Mouse (Mus musculus): ENCODE data around the gene Cryba2. TPM values are rescaled to one million over a fixed set of nuclear protein-coding genes. Genes with fewer than 3 reads are reported as not detected.

The Cryba2 gene
- polyA plus RNA-seq, 1 experiment from 2014 or later: not detected

- DNase-seq (ENCODE audit: low spot score): no peak
- WGBS: 0% methylated on average over 3 of the region's 8 CpGs
Observed at GRCm38 (mm10) chr1:74891513-74891912, 1.4 kb downstream of the Cryba2 start.

DNA sequence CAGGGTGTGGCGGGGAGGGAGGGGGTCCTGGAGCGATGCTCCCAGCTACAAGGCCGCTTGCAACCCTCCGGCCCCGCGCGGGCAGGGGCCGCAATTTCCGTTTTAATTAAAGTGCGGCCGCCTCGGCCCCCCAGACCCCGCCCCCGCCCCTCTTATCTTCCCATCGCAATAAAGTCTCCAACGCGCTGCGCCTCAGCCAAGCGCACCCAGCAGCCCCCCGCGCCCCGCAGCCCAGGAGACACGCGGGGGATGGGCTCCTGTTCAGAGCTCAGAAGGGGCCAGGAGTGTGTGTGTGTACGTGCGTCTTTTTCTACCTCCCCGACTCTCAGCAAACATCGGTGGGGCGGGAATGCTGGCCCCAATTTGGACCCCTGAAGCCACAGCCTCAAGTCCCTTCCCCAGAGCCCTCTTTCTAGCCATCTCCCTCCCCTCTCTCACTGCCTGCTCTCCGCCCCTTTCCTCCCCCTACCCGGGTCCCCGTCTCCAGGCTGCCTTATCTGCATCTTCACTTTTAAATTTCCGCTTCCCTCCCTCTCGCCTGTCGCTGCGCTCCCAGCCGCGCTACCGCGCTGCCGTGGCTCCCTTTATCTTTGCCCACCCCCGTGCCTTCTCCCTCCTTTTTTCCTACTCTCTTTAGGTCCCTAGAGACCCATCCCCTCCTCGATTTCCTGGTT, 7.4 kb downstream of the Cryba2 start, which contains the start of gene Fev:
Gene Fev, minus strand, starts transcription at position 51 of the 674 bp plus-strand sequence.
- Histone ChIP-seq H3K9me3 (replicated peaks; ENCODE audit: control insufficient read depth, low read length) (no peaks in the 10 kb centered on the region), H3K36me3 (ENCODE audit: control insufficient read depth, insufficient read depth, low read length) (no peaks in the 10 kb centered on the region), H3K4me2 (ENCODE audit: low read length) (peak within 1 kb of the TSS; percentile 24), H3K4me1 (ENCODE audit: control insufficient read depth, insufficient read depth, low read length) (peaks cover 6% of the 10 kb centered on the region; the same call in 1 of the 2 replicates), H3K4me3 (ENCODE audit: low read depth, low read length) (no peak within 1 kb of the TSS; the same call in 1 of the 2 replicates), H3K27ac (ENCODE audit: low read depth, low read length) (no peak within 1 kb of the TSS), H3K9ac (ENCODE audit: low read length) (no peak within 1 kb of the TSS), H3K27me3 (replicated peaks; ENCODE audit: control insufficient read depth, insufficient read depth, low read length) (peaks cover 89% of the 10 kb centered on the region)
- DNase-seq (ENCODE audit: low spot score) (no peak), ATAC-seq (no peak)
- WGBS: 2% methylated on average over 41 of the region's 43 CpGs

More at GRCm38 (mm10) chr1:74891513-74891912, 1.4 kb downstream of the Cryba2 start:
- Histone ChIP-seq H3K36me3 (ENCODE audit: control insufficient read depth, insufficient read depth, low read length) (no peaks in the 10 kb centered on the region), H3K9ac (ENCODE audit: low read length) (no peak overlapping the region), H3K27me3 (replicated peaks; ENCODE audit: control insufficient read depth, insufficient read depth, low read length) (peaks cover 78% of the 10 kb centered on the region), H3K9me3 (replicated peaks; ENCODE audit: control insufficient read depth, low read length) (no peaks in the 10 kb centered on the region), H3K4me1 (ENCODE audit: control insufficient read depth, insufficient read depth, low read length) (no peaks in the 10 kb centered on the region), H3K4me3 (ENCODE audit: low read depth, low read length) (no peak overlapping the region), H3K4me2 (ENCODE audit: low read length) (no peak overlapping the region), H3K27ac (ENCODE audit: low read depth, low read length) (no peak overlapping the region)
- no peak for ATAC-seq

DNA sequence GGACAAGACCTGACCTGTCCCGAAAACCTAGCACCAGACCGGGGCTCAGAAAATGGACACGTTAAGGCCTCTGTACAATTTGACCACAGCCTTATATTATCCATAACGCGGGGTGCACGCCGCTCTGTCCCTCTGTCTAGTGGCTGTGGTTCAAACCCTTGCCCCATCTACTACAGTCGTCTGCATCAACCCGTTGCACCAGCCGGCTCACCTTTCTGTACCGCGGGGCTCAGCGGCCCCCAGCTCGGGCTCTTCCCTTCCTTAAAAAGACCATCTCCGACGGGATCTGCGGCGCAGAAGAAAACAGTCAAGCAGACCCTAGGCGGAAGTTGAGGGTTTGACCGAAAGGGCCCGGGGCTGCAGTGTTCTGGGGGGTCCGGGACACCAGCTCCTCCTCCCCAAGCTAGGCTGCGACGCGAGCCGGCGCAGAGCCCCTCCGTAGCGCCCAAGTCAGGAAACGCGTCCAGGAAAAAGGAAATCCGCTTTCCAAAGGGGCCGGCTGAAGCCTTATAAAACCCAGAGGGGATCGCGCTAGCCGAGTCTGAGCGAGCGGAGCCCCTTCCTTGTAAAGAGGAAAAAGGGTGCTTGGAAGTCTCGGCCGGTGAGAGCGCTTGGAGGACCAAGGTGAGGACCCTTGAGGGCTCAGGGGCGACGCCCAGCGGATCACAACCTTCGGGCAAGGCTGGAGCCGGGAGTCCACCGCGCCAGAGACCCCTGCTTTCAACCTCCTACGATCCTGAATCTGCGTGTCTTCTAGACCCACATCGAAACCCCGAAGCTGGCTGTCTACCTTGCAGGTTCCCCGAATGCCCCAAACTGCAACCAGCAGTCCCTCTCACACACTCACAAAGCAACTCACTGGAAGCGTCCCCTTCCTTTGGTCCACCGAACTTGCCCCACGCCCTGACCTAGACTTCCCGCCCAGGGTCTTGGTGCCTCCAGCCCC, 8.5 kb downstream of the Cryba2 start:
- peak overlapping the region; percentile 24; the same call in 1 of the 2 replicates for H3K4me2 ChIP-seq (ENCODE audit: low read length)
- no peak overlapping the region for H3K27ac ChIP-seq (ENCODE audit: low read depth, low read length)
- H3K4me1 ChIP-seq (ENCODE audit: control insufficient read depth, insufficient read depth, low read length): peaks cover 6% of the 10 kb centered on the region; the same call in 1 of the 2 replicates
- ATAC-seq: no peak
- no peak for DNase-seq (ENCODE audit: low spot score)
- no peak overlapping the region; the same call in 1 of the 2 replicates for H3K4me3 ChIP-seq (ENCODE audit: low read depth, low read length)
- H3K36me3 ChIP-seq (ENCODE audit: control insufficient read depth, insufficient read depth, low read length): no peaks in the 10 kb centered on the region
- no peaks in the 10 kb centered on the region for H3K9me3 ChIP-seq (replicated peaks; ENCODE audit: control insufficient read depth, low read length)
- H3K9ac ChIP-seq (ENCODE audit: low read length): no peak overlapping the region
- peaks cover 83% of the 10 kb centered on the region for H3K27me3 ChIP-seq (replicated peaks; ENCODE audit: control insufficient read depth, insufficient read depth, low read length)
- WGBS: under 1% methylated on average over 57 of the region's 57 CpGs

DNA sequence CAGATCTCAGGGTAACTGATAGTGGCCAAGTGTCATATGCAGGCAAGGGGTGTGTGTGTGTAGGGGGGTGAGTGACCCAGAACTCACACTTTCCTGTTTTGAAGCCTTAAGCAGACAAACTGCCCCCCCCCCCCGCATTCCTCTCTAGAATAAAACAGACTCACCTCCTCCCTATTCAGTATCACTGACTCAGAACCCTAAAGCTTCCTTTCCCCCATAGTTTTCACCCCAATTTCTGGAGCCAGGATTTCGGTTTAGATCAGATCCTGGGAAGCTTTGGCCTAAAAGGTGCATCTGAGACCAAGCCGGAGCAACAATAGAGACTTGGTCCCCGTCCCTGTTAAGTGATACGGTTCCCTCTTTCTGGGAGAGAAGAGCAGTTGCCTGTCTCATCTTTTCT, 9.5 kb downstream of the Cryba2 start:
- Histone ChIP-seq H3K4me1 (ENCODE audit: control insufficient read depth, insufficient read depth, low read length) (peaks cover 6% of the 10 kb centered on the region; the same call in 1 of the 2 replicates), H3K9me3 (replicated peaks; ENCODE audit: control insufficient read depth, low read length) (no peaks in the 10 kb centered on the region), H3K4me2 (ENCODE audit: low read length) (no peak overlapping the region), H3K27me3 (replicated peaks; ENCODE audit: control insufficient read depth, insufficient read depth, low read length) (peaks cover 88% of the 10 kb centered on the region), H3K9ac (ENCODE audit: low read length) (no peak overlapping the region), H3K4me3 (ENCODE audit: low read depth, low read length) (no peak overlapping the region), H3K27ac (ENCODE audit: low read depth, low read length) (no peak overlapping the region), H3K36me3 (ENCODE audit: control insufficient read depth, insufficient read depth, low read length) (no peaks in the 10 kb centered on the region)
- WGBS: 5% methylated on average over 5 of the region's 5 CpGs
- no peak for DNase-seq (ENCODE audit: low spot score)
- ATAC-seq: no peak

- H3K9me3 ChIP-seq (replicated peaks; ENCODE audit: control insufficient read depth, low read length): no peaks in the 10 kb centered on the region
- 3% methylated on average over 8 of the region's 8 CpGs for WGBS
- ATAC-seq: no peak
- no peaks in the 10 kb centered on the region for H3K36me3 ChIP-seq (ENCODE audit: control insufficient read depth, insufficient read depth, low read length)
- no peak overlapping the region for H3K9ac ChIP-seq (ENCODE audit: low read length)
- H3K4me3 ChIP-seq (ENCODE audit: low read depth, low read length): 0 out of 2 replicates have a peak overlapping the region, but pooled peaks have one; percentile 31
- DNase-seq (ENCODE audit: low spot score): no peak
- H3K4me1 ChIP-seq (ENCODE audit: control insufficient read depth, insufficient read depth, low read length): peaks cover 6% of the 10 kb centered on the region; the same call in 1 of the 2 replicates
- peaks cover 85% of the 10 kb centered on the region for H3K27me3 ChIP-seq (replicated peaks; ENCODE audit: control insufficient read depth, insufficient read depth, low read length)
- peak overlapping the region; percentile 52; the same call in 1 of the 2 replicates for H3K4me2 ChIP-seq (ENCODE audit: low read length)
- no peak overlapping the region for H3K27ac ChIP-seq (ENCODE audit: low read depth, low read length)
Observed at GRCm38 (mm10) chr1:74882828-74883227, 10.1 kb downstream of the Cryba2 start.

- peak overlapping the region; percentile 31 for H3K4me3 ChIP-seq (ENCODE audit: low read depth, low read length)
- no peaks in the 10 kb centered on the region for H3K9me3 ChIP-seq (replicated peaks; ENCODE audit: control insufficient read depth, low read length)
- DNase-seq (ENCODE audit: low spot score): no peak
- H3K4me1 ChIP-seq (ENCODE audit: control insufficient read depth, insufficient read depth, low read length): peaks cover 6% of the 10 kb centered on the region; the same call in 1 of the 2 replicates
- peaks cover 81% of the 10 kb centered on the region for H3K27me3 ChIP-seq (replicated peaks; ENCODE audit: control insufficient read depth, insufficient read depth, low read length)
- WGBS: under 1% methylated on average over 63 of the region's 74 CpGs
- no peak overlapping the region; the same call in 1 of the 2 replicates for H3K9ac ChIP-seq (ENCODE audit: low read length)
- H3K27ac ChIP-seq (ENCODE audit: low read depth, low read length): no peak overlapping the region
- peak overlapping the region; percentile 52 for H3K4me2 ChIP-seq (ENCODE audit: low read length)
- ATAC-seq: no peak
- no peaks in the 10 kb centered on the region for H3K36me3 ChIP-seq (ENCODE audit: control insufficient read depth, insufficient read depth, low read length)
Observed at GRCm38 (mm10) chr1:74882055-74882734, 10.7 kb downstream of the Cryba2 start.

GRCm38 (mm10) chr1:74880785-74881360, 12.1 kb downstream of the Cryba2 start:
- DNase-seq (ENCODE audit: low spot score): peak; percentile 86
- H3K4me3 ChIP-seq (ENCODE audit: low read depth, low read length): no peak overlapping the region
- no peaks in the 10 kb centered on the region for H3K9me3 ChIP-seq (replicated peaks; ENCODE audit: control insufficient read depth, low read length)
- WGBS: under 1% methylated on average over 18 of the region's 18 CpGs
- ATAC-seq: peak; percentile 62; the same call in 1 of the 2 replicates
- H3K27ac ChIP-seq (ENCODE audit: low read depth, low read length): no peak overlapping the region
- no peak overlapping the region for H3K4me2 ChIP-seq (ENCODE audit: low read length)
- no peaks in the 10 kb centered on the region for H3K36me3 ChIP-seq (ENCODE audit: control insufficient read depth, insufficient read depth, low read length)
- peaks cover 69% of the 10 kb centered on the region for H3K27me3 ChIP-seq (replicated peaks; ENCODE audit: control insufficient read depth, insufficient read depth, low read length)
- H3K4me1 ChIP-seq (ENCODE audit: control insufficient read depth, insufficient read depth, low read length): peaks cover 6% of the 10 kb centered on the region; the same call in 1 of the 2 replicates
- no peak overlapping the region for H3K9ac ChIP-seq (ENCODE audit: low read length)

DNA sequence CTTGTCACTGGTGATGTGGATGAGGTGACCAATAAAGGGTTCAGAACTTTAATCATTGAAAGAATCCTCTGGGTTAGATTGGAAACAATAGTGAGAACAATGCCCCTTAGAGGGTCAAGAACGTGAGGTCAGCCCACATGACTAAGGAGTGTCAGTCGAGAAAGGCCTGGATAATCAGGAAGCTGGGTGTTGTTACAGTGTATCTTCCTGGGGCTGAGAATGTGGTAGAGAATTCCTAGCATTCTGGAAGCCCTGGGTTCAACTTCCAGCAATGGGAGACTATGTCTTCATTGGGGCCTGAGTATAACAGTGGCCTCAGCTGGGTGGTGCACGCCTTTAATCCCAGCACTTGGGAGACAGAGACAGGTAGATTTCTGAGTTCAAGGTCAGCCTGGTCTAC, 15.7 kb downstream of the Cryba2 start:
- H3K9ac ChIP-seq (ENCODE audit: low read length): no peak overlapping the region
- DNase-seq (ENCODE audit: low spot score): no peak
- ATAC-seq: no peak
- H3K9me3 ChIP-seq (replicated peaks; ENCODE audit: control insufficient read depth, low read length): no peaks in the 10 kb centered on the region
- H3K36me3 ChIP-seq (ENCODE audit: control insufficient read depth, insufficient read depth, low read length): no peaks in the 10 kb centered on the region
- peaks cover 3% of the 10 kb centered on the region; the same call in 1 of the 2 replicates for H3K4me1 ChIP-seq (ENCODE audit: control insufficient read depth, insufficient read depth, low read length)
- peaks cover 33% of the 10 kb centered on the region for H3K27me3 ChIP-seq (replicated peaks; ENCODE audit: control insufficient read depth, insufficient read depth, low read length)
- WGBS: 53% methylated on average over 3 of the region's 3 CpGs
- no peak overlapping the region for H3K4me2 ChIP-seq (ENCODE audit: low read length)
- no peak overlapping the region for H3K27ac ChIP-seq (ENCODE audit: low read depth, low read length)
- no peak overlapping the region for H3K4me3 ChIP-seq (ENCODE audit: low read depth, low read length)

Measured in forebrain, embryonic 14.5 days (tissue).